ENCODE assay signal across 10 mouse cellular contexts in genomic region chr1:59485803-59486202, GRCm38 (mm10). TPM values are rescaled to one million over a fixed set of nuclear protein-coding genes. Genes with fewer than 3 reads are reported as not detected.
DNase-seq lines count a peak whose midpoint lies in the region; ATAC-seq and TF ChIP-seq lines count a peak whose summit lies in the region.
"Had no signal": no experiment of that assay in that cellular context is flagged by ENCODE, and none has a peak within 500 bp of the region (broad histone marks: within the 10 kb centered on the region; RNA-seq: fewer than 3 reads in every experiment).

No protein-coding gene starts in this region.

- no peak for TF ChIP-seq EP300 in heart, postnatal 0 days (IDR thresholded peaks at IDR 0.05; ENCODE audit: low read depth)

- no peak for ATAC-seq in heart, postnatal 0 days (ENCODE audit: insufficient read depth, low read depth)
- ATAC-seq in embryonic facial prominence, embryonic 13.5 days (ENCODE audit: insufficient number of reproducible peaks, insufficient read depth, low FRiP score, low TSS enrichment, low read depth) = no peak
- ATAC-seq in intestine, embryonic 16.5 days = no peak
- no peak for ATAC-seq in midbrain, embryonic 16.5 days

- H3K4me1 ChIP-seq in heart, postnatal 0 days (ENCODE audit: control insufficient read depth, insufficient read depth) = peaks cover 30% of the 10 kb centered on the region
- H3K4me1 ChIP-seq in embryonic facial prominence, embryonic 13.5 days = peaks cover 61% of the 10 kb centered on the region
- peaks cover 46% of the 10 kb centered on the region for H3K4me1 ChIP-seq in intestine, embryonic 16.5 days (ENCODE audit: control insufficient read depth, insufficient read depth, low read length)
- H3K4me1 ChIP-seq in midbrain, embryonic 16.5 days (ENCODE audit: control insufficient read depth, insufficient read depth, low read length) = peaks cover 28% of the 10 kb centered on the region

- no peaks in the 10 kb centered on the region for H3K36me3 ChIP-seq in heart, postnatal 0 days (replicated peaks; ENCODE audit: control insufficient read depth, insufficient read depth, low read length)
- H3K36me3 ChIP-seq in embryonic facial prominence, embryonic 13.5 days = peaks cover 15% of the 10 kb centered on the region
- H3K36me3 ChIP-seq in intestine, embryonic 16.5 days (ENCODE audit: control insufficient read depth, insufficient read depth, low read length) = no peaks in the 10 kb centered on the region
- H3K36me3 ChIP-seq in midbrain, embryonic 16.5 days (ENCODE audit: control insufficient read depth, insufficient read depth, low read length) = no peaks in the 10 kb centered on the region

- no peak overlapping the region for H3K27ac ChIP-seq in heart, postnatal 0 days (ENCODE audit: low read depth)
- peak overlapping the region; percentile 99; the same call in 1 of the 2 replicates for H3K27ac ChIP-seq in embryonic facial prominence, embryonic 13.5 days
- H3K27ac ChIP-seq in intestine, embryonic 16.5 days (ENCODE audit: low read length) = no peak overlapping the region
- 0 out of 2 replicates have a peak overlapping the region, but pooled peaks have one; percentile 26 for H3K27ac ChIP-seq in midbrain, embryonic 16.5 days (ENCODE audit: low read length)

- DNase-seq in heart, postnatal 0 days (ENCODE audit: low spot score) = no peak
- DNase-seq in heart, adult 8-10 months (ENCODE audit: low spot score) = no peak
- DNase-seq in cerebellum, adult 9-10 months = no peak
- DNase-seq in cerebellum, adult 8-10 months = no peak
- DNase-seq in cerebellum, adult 18-20 months = no peak
- DNase-seq: gastrocnemius, postnatal 25 days; spleen, adult 18-20 months had no signal

- no peak overlapping the region for H3K9ac ChIP-seq in heart, postnatal 0 days (replicated peaks; ENCODE audit: low read depth, low read length)
- H3K9ac ChIP-seq in embryonic facial prominence, embryonic 13.5 days = peak overlapping the region; percentile 95
- no peak overlapping the region; the same call in 1 of the 2 replicates for H3K9ac ChIP-seq in intestine, embryonic 16.5 days (ENCODE audit: low read depth, low read length)
- H3K9ac ChIP-seq in midbrain, embryonic 16.5 days (ENCODE audit: low read depth, low read length) = no peak overlapping the region

- peaks cover 16% of the 10 kb centered on the region for H3K27me3 ChIP-seq in heart, postnatal 0 days (ENCODE audit: control insufficient read depth, insufficient read depth, low read length)
- no peaks in the 10 kb centered on the region for H3K27me3 ChIP-seq in embryonic facial prominence, embryonic 13.5 days
- H3K27me3 ChIP-seq in intestine, embryonic 16.5 days (replicated peaks; ENCODE audit: control insufficient read depth, insufficient read depth, low read length) = no peaks in the 10 kb centered on the region
- H3K27me3 ChIP-seq in midbrain, embryonic 16.5 days (ENCODE audit: control insufficient read depth, insufficient read depth, low read depth, low read length) = peaks cover 3% of the 10 kb centered on the region

- H3K4me3 ChIP-seq in heart, postnatal 0 days (ENCODE audit: low read depth, low read length) = no peak overlapping the region
- peak overlapping the region; percentile 93 for H3K4me3 ChIP-seq in embryonic facial prominence, embryonic 13.5 days
- peak overlapping the region; percentile 78; the same call in 1 of the 2 replicates for H3K4me3 ChIP-seq in intestine, embryonic 16.5 days (ENCODE audit: low read length)
- peak overlapping the region; percentile 52 for H3K4me3 ChIP-seq in midbrain, embryonic 16.5 days (ENCODE audit: low read depth, low read length)

- WGBS in heart, postnatal 0 days = 77% methylated on average over 4 of the region's 4 CpGs
- 20% methylated on average over 4 of the region's 4 CpGs for WGBS in embryonic facial prominence, embryonic 13.5 days
- WGBS in intestine, embryonic 16.5 days = 48% methylated on average over 4 of the region's 4 CpGs
- 43% methylated on average over 4 of the region's 4 CpGs for WGBS in midbrain, embryonic 16.5 days

- no peaks in the 10 kb centered on the region for H3K9me3 ChIP-seq in heart, postnatal 0 days (replicated peaks; ENCODE audit: control insufficient read depth, low read length)
- H3K9me3 ChIP-seq in embryonic facial prominence, embryonic 13.5 days = no peaks in the 10 kb centered on the region
- H3K9me3 ChIP-seq in intestine, embryonic 16.5 days (ENCODE audit: control insufficient read depth, low read length) = no peaks in the 10 kb centered on the region
- H3K9me3 ChIP-seq in midbrain, embryonic 16.5 days (replicated peaks; ENCODE audit: control insufficient read depth, low read length, poor library complexity, severe bottlenecking) = no peaks in the 10 kb centered on the region

- TF ChIP-seq CTCF in heart, postnatal 0 days (IDR thresholded peaks at IDR 0.05; ENCODE audit: low read depth) = no peak

- peak overlapping the region; percentile 97; the same call in 1 of the 2 replicates for H3K4me2 ChIP-seq in heart, postnatal 0 days (ENCODE audit: low read depth, low read length)
- H3K4me2 ChIP-seq in embryonic facial prominence, embryonic 13.5 days = peak overlapping the region; percentile 99
- peak overlapping the region; percentile 97 for H3K4me2 ChIP-seq in intestine, embryonic 16.5 days (ENCODE audit: low read depth, low read length)
- peak overlapping the region; percentile 96 for H3K4me2 ChIP-seq in midbrain, embryonic 16.5 days (ENCODE audit: low read length)

RNA-seq across cellular contexts. Expression of gene Fzd7, which starts 3.6 kb away (rescaled TPM):
- total RNA-seq in heart, postnatal 0 days (2014; rRNA removed; ENCODE audit: low replicate concordance) = 7.5 and 9.0 TPM in 2 replicates
- polyA plus RNA-seq in heart, postnatal 0 days (2015; fragmentation: Nextera tagmentation; extraction: Ambion mirVana) = 1.0 and 1.3 TPM in 2 replicates
- total RNA-seq in heart, adult 8-10 months (2022) = 1 to 10 TPM; 6.2 to 8.5 (median 7.6) TPM
- 13.4 and 13.7 TPM in 2 replicates for polyA plus RNA-seq in embryonic facial prominence, embryonic 13.5 days (2015; fragmentation: Nextera tagmentation; extraction: Ambion mirVana)
- polyA plus RNA-seq in intestine, embryonic 16.5 days (2015; fragmentation: Nextera tagmentation; extraction: Ambion mirVana) = 3.4 and 3.8 TPM in 2 replicates
- 2.6 and 3.2 TPM in 2 replicates for polyA plus RNA-seq in midbrain, embryonic 16.5 days (2015; fragmentation: Nextera tagmentation; extraction: Ambion mirVana)

RNA-seq across cellular contexts. Expression of gene Gm973, which starts 30.3 kb away (rescaled TPM):
- total RNA-seq in heart, postnatal 0 days (2014; rRNA removed; ENCODE audit: low replicate concordance) = not detected in 2 replicates
- polyA plus RNA-seq in heart, postnatal 0 days (2015; fragmentation: Nextera tagmentation; extraction: Ambion mirVana) = 0.14 and 0.65 TPM in 2 replicates
- total RNA-seq in heart, adult 8-10 months (2022) = under 1 TPM in 2 of 4 experiments, not detected in 2; 0.16 to 0.53 TPM
- polyA plus RNA-seq in embryonic facial prominence, embryonic 13.5 days (2015; fragmentation: Nextera tagmentation; extraction: Ambion mirVana) = 2.7 and 2.8 TPM in 2 replicates
- 0.37 and 0.49 TPM in 2 replicates for polyA plus RNA-seq in intestine, embryonic 16.5 days (2015; fragmentation: Nextera tagmentation; extraction: Ambion mirVana)
- polyA plus RNA-seq in midbrain, embryonic 16.5 days (2015; fragmentation: Nextera tagmentation; extraction: Ambion mirVana) = 11.8 and 14.1 TPM in 2 replicates

Comparison
In these comparisons a context has a peak if more than half of its experiments do, and no peak if none do; other contexts are left out.
1. H3K27ac ChIP-seq: peak in embryonic facial prominence, embryonic 13.5 days (single experiment) and midbrain, embryonic 16.5 days (single experiment); none in heart, postnatal 0 days (single experiment) and intestine, embryonic 16.5 days (single experiment).
2. Peak in every context shown above with its lines, with median percentiles within 50 percentile points of each other: H3K4me2 ChIP-seq.